Mouse (Mus musculus) cerebellum, postnatal 4 days (tissue): ENCODE results near the gene Alpk3.
A peak's percentile ranks its signal among the peaks of the same experiment; 100 is the strongest.
"Not testable (repeated sequence)": the region's sequence is repeated elsewhere in the genome, so short reads cannot be mapped to it uniquely, and the experiment has no call there.

Experiments used
- DNase-seq, 2 experiments: peaks; one replicate each; pipeline ENCODE4 v3.0.0; 2022; ENCODE audit warnings: low spot score in 2 of 2, mixed read lengths in 1 of 2

The Alpk3 gene

GRCm38 (mm10) chr7:81131864-81132263 is 74.5 kb downstream of the Alpk3 start:
- DNase-seq = no peak

GRCm38 (mm10) chr7:81132851-81133279 is 75.5 kb downstream of the Alpk3 start:
- DNase-seq = no peak

- DNase-seq = no peak
Observed at GRCm38 (mm10) chr7:81133416-81133815, 76.0 kb downstream of the Alpk3 start.

GRCm38 (mm10) chr7:81133941-81134340 is 76.5 kb downstream of the Alpk3 start:
- DNase-seq = no peak

- peak in 1 of 2 experiments; percentile 19 for DNase-seq
Observed at GRCm38 (mm10) chr7:81134614-81135067, 77.2 kb downstream of the Alpk3 start.

- DNase-seq = no peak
Observed at GRCm38 (mm10) chr7:81137292-81137691, 79.9 kb downstream of the Alpk3 start.

GRCm38 (mm10) chr7:81139100-81139499 is 81.7 kb downstream of the Alpk3 start:
- DNase-seq = no peak

- no peak for DNase-seq
Observed at GRCm38 (mm10) chr7:81139671-81140404, 82.4 kb downstream of the Alpk3 start.

GRCm38 (mm10) chr7:81141541-81141940 is 84.1 kb downstream of the Alpk3 start:
- no peak for DNase-seq

- not testable (repeated sequence) for DNase-seq
Observed at GRCm38 (mm10) chr7:81143056-81143455, 85.7 kb downstream of the Alpk3 start.

- no peak for DNase-seq
Observed at GRCm38 (mm10) chr7:81149759-81150158, 92.4 kb downstream of the Alpk3 start.

GRCm38 (mm10) chr7:81151216-81151615 is 93.8 kb downstream of the Alpk3 start:
- no peak for DNase-seq

- DNase-seq = no peak
Observed at GRCm38 (mm10) chr7:81152306-81152705, 94.9 kb downstream of the Alpk3 start.

GRCm38 (mm10) chr7:81152826-81153225 is 95.4 kb downstream of the Alpk3 start:
- no peak for DNase-seq

- DNase-seq = no peak
Observed at GRCm38 (mm10) chr7:81153327-81153726, 95.9 kb downstream of the Alpk3 start.

GRCm38 (mm10) chr7:81154244-81154643 is 96.8 kb downstream of the Alpk3 start:
- DNase-seq = not testable (repeated sequence)

- peak; percentile 37 to 55 for DNase-seq
Observed at GRCm38 (mm10) chr7:81154960-81155359, 97.6 kb downstream of the Alpk3 start.
